Mouse (Mus musculus) cerebellum, adult 2 months (tissue): ENCODE measurements around the gene Vps35l. TPM values are rescaled to one million over a fixed set of nuclear protein-coding genes. Genes with fewer than 3 reads are reported as not detected.

Source experiments
- DNase-seq, 2 experiments: peaks; one replicate each; pipeline ENCODE4 v3.0.0; 2021
- H3K27ac ChIP-seq: fragments of 200-500 bp; 2 replicates; pipeline ENCODE4 v1.5.1; 2012; ENCODE audit warnings: low read length, control low read depth, inconsistent platforms; ENCODE audit not compliant: insufficient read depth
- H3K27me3 ChIP-seq: fragments of 200-500 bp; 2 replicates; pipeline ENCODE4 v1.6.1; 2012; ENCODE audit warnings: inconsistent platforms, mild to moderate bottlenecking, low read length, moderate library complexity; ENCODE audit not compliant: control insufficient read depth, insufficient read depth
- H3K4me1 ChIP-seq: fragments of 200-500 bp; 2 replicates; pipeline ENCODE4 v1.6.1; 2011; ENCODE audit warnings: low read length; ENCODE audit not compliant: control insufficient read depth, insufficient read depth
- H3K4me3 ChIP-seq: fragments of 200-500 bp; replicated peaks from 2 replicates; pipeline ENCODE3; 2011; ENCODE audit warnings: mild to moderate bottlenecking, low read depth, low read length, control low read depth; ENCODE audit not compliant: insufficient read depth
- CTCF ChIP-seq: fragments of 200-500 bp; IDR thresholded peaks from 2 replicates; pipeline ENCODE4 v1.5.1; 2011; ENCODE audit warnings: low read depth, mild to moderate bottlenecking, control low read depth, low read length, moderate library complexity, borderline replicate concordance; ENCODE audit not compliant: insufficient read depth
- POLR2A ChIP-seq: fragments of 200-500 bp; IDR thresholded peaks from 2 replicates; pipeline ENCODE4 v1.6.1; 2011; ENCODE audit warnings: low read length, control low read depth, borderline replicate concordance; ENCODE audit not compliant: insufficient read depth
- WGBS: fragments of 180-500 bp; shearing (Covaris S2); methylation state at CpG from one replicate; pipeline ENCODE4 v1.1.7; 2018; 5-methylcytosine and 5-hydroxymethylcytosine counted together
- polyA plus RNA-seq: library from polyadenylated mRNA; depleted of rRNA; stranded (reverse); fragments of >200 nt; gene quantifications from 2 replicates; pipeline ENCODE4 v1.2.3, GENCODE M21; 2012; rRNA removed

Vps35l gene
- polyA plus RNA-seq, 1 experiment: 74.3 TPM

DNA sequence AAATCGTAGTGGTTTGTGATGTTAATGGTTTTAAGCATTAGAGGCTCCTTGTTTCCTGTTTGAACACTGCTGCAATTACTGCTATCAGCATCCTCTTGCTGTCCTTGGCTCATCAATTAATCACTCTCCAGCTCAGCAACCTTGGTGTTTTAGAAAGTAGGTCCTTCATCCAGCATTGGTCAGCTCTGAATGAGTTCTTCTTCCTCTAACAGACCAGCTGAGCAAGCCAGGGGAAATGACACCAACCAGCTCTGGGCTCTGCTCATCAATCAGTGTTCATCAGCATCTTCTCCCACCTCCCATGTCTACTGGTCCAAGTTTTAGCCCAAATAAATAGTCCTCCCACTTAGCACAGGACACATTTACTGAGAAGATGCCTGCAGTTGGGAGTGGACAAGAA, 118.6 kb downstream of the Vps35l start:
- Histone ChIP-seq H3K4me3 (no peak overlapping the region), H3K27ac (no peak overlapping the region), H3K27me3 (no peaks in the 10 kb centered on the region), H3K4me1 (no peaks in the 10 kb centered on the region; the same call in 1 of the 2 replicates)
- 92% methylated on average over 1 of the region's 1 CpGs for WGBS
- TF ChIP-seq CTCF: no peak
- TF ChIP-seq POLR2A: no peak
- DNase-seq: no peak

DNA sequence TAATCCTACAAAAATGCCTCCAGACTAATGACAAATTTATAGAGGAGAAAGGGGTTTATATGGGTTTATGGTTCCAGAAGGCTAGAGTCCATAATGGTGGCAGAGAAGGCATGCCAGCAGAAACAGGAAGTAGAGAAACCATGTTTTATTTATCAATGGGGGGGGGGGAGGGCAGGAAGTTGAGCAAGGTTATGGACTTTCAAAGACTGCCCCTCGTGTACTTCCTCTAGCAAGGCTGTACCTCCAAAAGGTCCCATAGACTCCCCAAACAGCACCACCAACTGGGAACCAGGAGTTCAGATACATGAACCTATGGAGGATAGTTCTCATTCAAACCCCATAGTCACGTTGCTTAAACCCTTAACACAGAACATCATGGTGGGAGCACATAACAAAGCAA, 125.3 kb downstream of the Vps35l start:
- TF ChIP-seq CTCF: no peak
- TF ChIP-seq POLR2A: no peak
- H3K27ac ChIP-seq: no peak overlapping the region
- no peaks in the 10 kb centered on the region for H3K4me1 ChIP-seq
- DNase-seq: no peak
- H3K27me3 ChIP-seq: no peaks in the 10 kb centered on the region
- no peak overlapping the region for H3K4me3 ChIP-seq
- 83% methylated on average over 2 of the region's 2 CpGs for WGBS

DNA sequence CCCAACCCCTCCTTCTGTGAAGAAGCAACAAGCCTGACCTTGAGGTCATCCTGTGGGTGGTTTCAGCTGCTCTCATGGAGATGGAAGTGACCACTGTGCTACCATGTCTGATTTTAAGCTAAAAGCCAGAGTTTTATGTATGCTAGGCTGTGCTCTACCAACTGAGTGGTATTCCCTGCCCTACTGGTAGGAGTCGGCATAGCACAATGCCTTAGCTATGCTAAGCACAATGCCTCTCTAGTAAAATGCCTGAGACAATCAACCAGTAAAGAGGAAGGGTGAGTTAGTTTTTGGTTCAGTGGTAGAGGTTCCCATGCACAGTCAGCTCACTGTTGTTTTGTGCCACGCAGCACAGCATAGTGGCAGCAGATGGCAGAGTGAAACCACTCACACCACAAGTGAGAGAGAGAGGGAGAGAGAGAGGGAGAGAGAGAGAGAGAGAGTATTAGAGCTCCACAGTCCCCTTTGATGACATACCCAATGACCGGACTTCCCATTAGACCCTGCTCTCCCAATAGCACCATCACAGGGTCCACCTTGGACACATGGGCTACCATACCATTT, 139.5 kb downstream of the Vps35l start:
- H3K4me1 ChIP-seq: no peaks in the 10 kb centered on the region
- H3K27ac ChIP-seq: no peak overlapping the region
- TF ChIP-seq POLR2A (no peak), CTCF (no peak)
- H3K27me3 ChIP-seq: no peaks in the 10 kb centered on the region
- no peak overlapping the region for H3K4me3 ChIP-seq
- 84% methylated on average over 3 of the region's 3 CpGs for WGBS
- no peak for DNase-seq

DNA sequence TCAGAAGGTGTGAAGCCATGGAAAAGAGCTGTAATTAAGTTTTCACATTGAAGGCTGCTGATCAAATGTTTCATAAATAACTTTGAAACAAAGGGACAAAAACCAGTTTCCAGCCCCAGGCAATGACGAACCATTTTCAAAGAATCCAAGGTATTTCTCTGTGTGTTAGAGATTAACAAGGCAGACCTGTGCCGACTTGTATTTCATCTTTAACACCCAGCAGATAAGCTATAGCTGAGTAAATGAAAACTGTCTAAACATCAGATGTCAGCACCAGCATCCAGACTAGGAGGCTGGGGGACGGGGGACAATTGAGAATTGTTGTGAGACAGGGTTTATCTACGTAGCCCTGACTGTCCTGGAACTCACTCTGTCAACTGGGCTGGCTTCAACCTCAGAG, 143.9 kb downstream of the Vps35l start:
- Histone ChIP-seq H3K27ac (no peak overlapping the region), H3K4me1 (no peaks in the 10 kb centered on the region), H3K27me3 (no peaks in the 10 kb centered on the region), H3K4me3 (no peak overlapping the region)
- no peak for TF ChIP-seq CTCF
- no peak for TF ChIP-seq POLR2A
- DNase-seq: no peak
- WGBS: 92% methylated on average over 4 of the region's 4 CpGs

DNA sequence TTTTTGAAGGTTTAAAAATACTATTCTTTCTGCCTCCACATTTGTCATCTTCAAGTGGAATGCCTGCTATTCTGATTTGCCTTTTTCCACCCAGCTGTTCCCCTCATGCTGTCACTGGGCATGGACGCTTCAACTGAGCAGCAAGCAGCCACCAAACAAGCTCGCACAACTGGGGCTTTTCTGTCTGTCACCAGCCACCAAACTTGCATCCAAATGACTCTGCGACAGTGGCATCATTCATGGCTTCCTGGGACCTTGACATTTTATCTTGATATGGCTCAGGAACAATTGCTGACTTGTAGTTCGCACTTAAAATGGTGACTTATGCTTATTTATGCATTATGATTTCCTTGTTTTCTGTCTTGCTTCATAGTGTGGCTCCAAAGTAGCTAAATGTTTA, 144.9 kb downstream of the Vps35l start:
- no peak for DNase-seq
- H3K27me3 ChIP-seq: no peaks in the 10 kb centered on the region
- H3K27ac ChIP-seq: no peak overlapping the region
- H3K4me3 ChIP-seq: no peak overlapping the region
- 79% methylated on average over 4 of the region's 4 CpGs for WGBS
- TF ChIP-seq POLR2A: no peak
- no peak for TF ChIP-seq CTCF
- H3K4me1 ChIP-seq: no peaks in the 10 kb centered on the region

DNA sequence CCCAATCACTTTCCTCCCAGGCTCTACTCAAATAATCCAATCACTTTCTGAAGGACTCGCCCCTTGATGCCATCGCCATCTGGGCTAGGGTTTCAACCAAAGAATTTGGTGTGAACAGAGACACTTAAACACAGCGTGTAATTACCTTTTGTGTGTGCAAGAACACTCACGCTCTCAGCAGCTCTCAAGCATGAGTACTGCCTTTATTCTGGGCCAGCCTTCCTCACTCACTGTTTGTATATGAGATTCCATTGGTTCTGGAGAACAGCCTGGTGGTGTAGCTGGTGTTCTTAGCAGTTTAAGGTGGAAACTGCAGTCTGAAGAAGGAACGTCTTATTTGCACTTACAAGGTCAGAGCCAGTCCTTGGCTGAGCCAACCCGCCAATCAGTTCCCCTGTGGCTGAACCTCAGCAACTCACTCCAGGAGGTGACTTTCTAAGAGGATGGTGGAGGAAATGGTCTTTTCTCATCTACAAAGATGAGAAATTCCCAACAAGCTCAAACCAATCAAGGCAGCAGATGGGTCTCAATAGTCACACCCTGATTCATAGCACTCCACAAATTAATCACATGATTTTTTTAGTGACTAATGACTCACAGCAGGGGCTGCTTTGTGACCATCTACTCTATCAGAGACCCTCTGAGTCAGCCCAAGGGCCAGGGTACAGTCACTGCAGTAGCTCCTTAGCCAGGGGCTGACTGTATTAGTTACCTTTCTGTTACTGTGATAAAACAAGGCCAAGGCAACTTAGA, 147.5 kb downstream of the Vps35l start:
- no peak overlapping the region for H3K4me3 ChIP-seq
- 74% methylated on average over 6 of the region's 6 CpGs for WGBS
- no peak for TF ChIP-seq POLR2A
- TF ChIP-seq CTCF: no peak
- no peaks in the 10 kb centered on the region for H3K27me3 ChIP-seq
- H3K27ac ChIP-seq: no peak overlapping the region
- DNase-seq: no peak
- H3K4me1 ChIP-seq: no peaks in the 10 kb centered on the region

DNA sequence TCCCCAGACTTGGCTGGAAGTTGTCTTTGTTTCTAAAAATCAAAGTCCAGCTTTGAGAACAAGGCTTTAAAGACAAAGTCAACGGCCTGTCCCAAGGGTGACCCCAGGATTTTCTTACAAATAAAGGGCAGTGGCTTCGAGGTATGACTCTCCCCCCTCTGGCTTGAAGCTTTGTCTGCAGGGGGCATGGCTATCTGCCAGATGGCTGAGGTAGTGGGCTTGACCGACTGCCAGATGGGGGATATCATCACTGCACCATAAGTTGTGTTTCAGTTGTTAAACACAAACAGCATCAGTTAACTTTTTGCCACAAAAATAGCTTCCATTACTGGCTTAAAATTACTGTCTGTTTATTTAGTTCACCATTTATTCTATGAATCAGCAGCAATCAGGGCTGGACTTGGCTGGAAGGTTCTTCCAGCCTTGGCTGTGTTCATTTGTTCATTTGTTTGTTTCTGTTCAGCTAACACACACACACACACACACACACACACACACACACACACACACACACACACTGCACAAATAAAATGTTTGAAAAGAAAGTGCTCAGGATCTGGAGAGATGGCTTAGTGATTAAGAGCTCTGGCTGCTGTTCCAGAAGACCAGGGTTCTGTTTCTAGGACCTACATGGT, 149.1 kb downstream of the Vps35l start:
- DNase-seq: peak in 1 of 2 experiments; percentile 25
- H3K27ac ChIP-seq: no peak overlapping the region
- TF ChIP-seq CTCF: no peak

More for the DNA sequence above, 149.1 kb downstream of the Vps35l start:
- Histone ChIP-seq H3K27me3 (no peaks in the 10 kb centered on the region), H3K4me1 (no peaks in the 10 kb centered on the region), H3K4me3 (no peak overlapping the region)
- WGBS: 18% methylated on average over 3 of the region's 3 CpGs

Other genes with a start within 250 kb of the Vps35l start
- 1.9 TPM in 2 replicates for gene Itpripl2, start 248.3 kb upstream of the Vps35l start, polyA plus RNA-seq
- gene Coq7, start 206.9 kb upstream of the Vps35l start, polyA plus RNA-seq: 82.5 and 93.2 TPM in 2 replicates
- gene Tmc7, start 155.5 kb upstream of the Vps35l start, polyA plus RNA-seq: 16.7 and 16.9 TPM in 2 replicates
- 0.13 and 0.22 TPM in 2 replicates for gene Tmc5, start 142.9 kb upstream of the Vps35l start, polyA plus RNA-seq
- gene Gde1, start 34.4 kb upstream of the Vps35l start, polyA plus RNA-seq: 345 and 354 TPM in 2 replicates
- gene Ccp110, start 27.7 kb upstream of the Vps35l start, polyA plus RNA-seq: 63.1 and 72.8 TPM in 2 replicates
- gene Iqck, start 115.5 kb downstream of the Vps35l start, polyA plus RNA-seq: 5.9 and 7.4 TPM in 2 replicates
- 16.4 and 16.9 TPM in 2 replicates for gene Knop1, start 116.0 kb downstream of the Vps35l start, polyA plus RNA-seq